Mouse (Mus musculus): ENCODE data around the gene Cps1.

The Cps1 gene

DNA sequence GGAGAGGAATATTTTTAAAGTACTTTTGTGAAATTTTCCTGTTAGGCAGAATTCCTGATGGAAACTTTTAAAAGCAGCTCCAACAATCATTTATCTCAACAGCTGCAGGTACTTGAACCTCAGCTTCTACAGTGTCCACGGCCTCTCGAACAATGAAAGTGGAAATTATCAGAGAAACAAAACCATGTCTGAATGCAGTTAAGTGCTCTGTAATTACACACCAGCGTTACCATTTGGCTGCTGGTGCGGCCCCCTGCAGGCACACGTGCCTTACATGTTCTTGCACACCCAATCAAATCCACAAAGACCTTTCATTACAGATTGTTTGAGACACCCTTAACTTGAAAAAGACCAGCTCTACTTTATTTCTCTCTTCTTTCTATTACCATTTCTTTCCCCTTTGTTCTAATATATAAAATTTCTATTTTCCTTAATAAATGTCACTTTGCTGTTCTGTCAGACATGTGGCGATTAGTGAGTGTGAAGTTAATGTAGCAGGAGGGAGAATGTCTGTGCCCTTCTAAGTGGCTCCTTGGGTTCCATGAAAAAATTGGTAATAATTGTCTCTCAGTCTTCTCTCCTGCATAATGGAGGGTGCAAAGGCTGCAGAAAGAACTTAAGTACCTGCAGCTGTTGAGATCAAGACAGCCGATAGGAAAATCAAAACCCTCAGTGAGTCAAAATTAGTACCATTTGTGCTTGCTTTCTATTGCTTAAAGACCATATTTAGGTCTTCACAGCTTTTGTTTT is 112.8 kb downstream of the Cps1 start:
- no peak for DNase-seq (ENCODE audit: low read depth)

DNA sequence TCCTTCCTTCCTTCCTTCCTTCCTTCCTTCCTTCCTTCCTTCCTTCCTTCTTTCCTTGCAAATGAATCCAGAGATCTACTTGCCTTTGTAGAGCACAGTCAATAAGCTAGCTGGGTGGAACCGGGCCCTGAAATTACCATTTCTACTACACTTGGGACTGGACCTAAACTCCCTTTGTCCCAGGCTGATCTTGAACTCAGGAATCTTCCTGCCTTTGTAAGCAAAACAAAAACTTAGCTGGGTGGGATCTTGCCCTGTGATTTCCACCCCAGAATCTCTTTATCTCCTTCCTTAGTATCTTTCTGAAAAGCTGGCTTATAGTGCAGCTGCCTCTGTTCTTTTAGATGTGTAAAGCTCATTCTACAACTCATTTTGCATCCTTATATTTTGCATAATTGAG is 115.6 kb downstream of the Cps1 start:
- no peak for DNase-seq (ENCODE audit: low read depth)

DNA sequence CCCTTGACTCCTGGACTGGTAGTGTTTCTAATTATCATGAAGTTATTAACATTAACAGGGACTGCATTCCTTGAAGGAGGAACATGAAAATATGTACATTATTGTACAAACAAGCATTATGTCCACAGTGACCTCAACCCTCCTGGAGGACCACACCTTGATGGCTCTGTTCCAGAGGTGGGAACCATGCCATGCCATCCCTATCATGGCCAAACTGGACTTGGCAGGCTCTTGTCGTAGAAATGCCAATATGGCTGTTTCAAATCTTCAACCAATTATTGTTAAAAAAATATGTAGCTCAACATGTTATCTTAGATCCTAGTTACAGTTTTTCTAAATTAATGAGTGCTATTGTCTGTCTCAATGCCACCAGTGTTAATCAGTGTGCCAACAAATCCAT is 116.1 kb downstream of the Cps1 start:
- no peak for DNase-seq (ENCODE audit: low read depth)

DNA sequence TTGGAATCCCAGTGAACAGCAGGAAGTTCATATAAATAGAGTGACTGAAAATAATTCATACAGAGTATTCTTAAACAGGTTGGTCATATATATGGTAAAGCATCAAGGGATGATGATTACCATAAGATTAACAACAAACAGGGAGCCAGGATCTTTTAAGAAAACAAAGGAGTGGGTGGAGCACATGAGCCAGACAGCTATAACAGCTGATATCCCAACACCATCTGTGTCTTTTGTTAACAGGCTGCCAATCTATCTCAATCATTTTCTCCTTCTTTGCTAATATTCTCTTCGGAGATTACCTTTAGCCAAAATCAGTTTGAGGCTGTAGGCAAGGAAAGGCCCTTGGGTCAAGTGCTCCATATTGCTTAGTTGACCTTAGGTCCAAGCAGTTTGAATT is 142.4 kb downstream of the Cps1 start:
- no peak for DNase-seq (ENCODE audit: low read depth)

DNA sequence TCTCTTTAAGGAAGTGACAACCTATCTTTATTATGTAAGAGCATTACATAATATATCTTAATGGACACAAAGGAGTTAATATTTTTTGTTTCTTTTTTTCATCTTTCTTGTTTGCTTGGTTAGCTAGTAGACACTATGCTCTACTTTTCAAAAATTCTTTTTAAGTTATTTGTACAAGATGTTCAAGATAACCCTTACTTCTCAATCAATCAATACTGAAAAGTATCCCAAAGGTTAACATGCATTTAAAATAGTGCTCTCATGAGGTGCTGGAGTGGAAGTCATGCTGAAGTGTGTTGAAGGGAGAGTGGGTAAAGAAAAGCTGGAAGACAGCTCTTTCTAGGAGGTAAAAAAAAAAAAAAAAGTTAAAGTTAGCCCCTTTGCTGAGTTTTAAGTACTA is 145.1 kb downstream of the Cps1 start:
- DNase-seq (ENCODE audit: low read depth): no peak

DNA sequence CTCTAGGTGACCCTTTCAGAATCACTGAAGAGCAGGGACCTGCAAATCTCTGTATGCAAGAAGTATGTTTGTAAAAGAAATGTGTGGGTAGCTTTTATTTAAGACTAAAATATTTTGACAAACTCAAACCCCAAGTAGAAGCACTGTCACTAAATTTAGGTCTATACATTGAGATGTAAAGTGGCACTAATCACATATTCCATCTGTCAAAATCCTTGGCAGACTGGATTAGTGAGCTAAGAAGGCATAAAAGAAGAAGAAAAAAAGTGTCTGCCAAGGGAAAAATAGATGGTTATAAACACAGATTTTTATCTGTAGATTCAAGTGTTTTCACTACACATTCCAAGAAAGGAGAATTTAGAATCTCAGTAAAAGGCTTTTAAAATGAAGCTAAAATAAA is 145.6 kb downstream of the Cps1 start:
- DNase-seq (ENCODE audit: low read depth): no peak

DNA sequence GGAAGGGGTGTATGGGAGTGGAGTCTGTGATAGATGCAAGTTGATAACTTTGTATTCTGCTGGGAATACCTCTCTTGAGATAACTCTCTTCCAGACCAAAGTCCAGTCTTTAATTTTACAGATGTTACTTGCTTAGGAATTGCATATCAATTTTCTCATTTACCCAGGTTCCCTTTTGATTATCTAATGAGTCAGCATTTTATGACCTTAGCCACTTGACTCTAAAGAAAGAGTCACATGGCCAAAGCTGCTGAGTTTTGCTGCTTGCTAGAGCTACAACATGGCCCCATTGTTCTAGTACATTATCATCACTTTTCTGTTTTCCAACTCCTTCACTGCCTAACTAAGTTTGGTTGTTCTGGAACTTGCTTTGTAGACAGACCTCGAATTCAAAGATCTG is 153.4 kb downstream of the Cps1 start:
- DNase-seq (ENCODE audit: low read depth): no peak
